9 mouse cellular contexts compared by ENCODE assay signal in the genomic region with DNA sequence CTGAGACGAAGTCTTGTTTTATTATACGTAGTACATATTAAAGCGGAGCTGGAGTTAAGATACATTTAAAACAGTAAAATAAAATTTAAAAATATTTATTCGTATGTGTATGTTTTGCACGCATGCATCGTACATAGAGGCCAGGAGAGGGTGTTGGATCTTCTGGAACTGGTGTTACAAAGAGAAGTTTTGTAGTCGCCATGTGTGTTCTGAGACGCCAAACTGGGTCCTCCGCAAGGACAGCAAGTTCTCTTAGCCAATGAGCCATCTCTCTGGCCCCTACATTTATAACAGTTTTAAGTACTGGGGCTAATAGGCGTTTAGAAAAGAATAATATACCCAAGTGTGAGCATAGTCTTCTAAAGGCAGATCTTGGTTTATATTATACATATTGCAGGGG. TPM values are rescaled to one million over a fixed set of nuclear protein-coding genes. Genes with fewer than 3 reads are reported as not detected.
DNase-seq lines count a peak whose midpoint lies in the region; ATAC-seq and TF ChIP-seq lines count a peak whose summit lies in the region.
"Had no signal": no experiment of that assay in that cellular context is flagged by ENCODE, and none has a peak within 500 bp of the region (broad histone marks: within the 10 kb centered on the region; RNA-seq: fewer than 3 reads in every experiment).

No protein-coding gene starts in this region.

- no peak for TF ChIP-seq EP300 in lung, postnatal 0 days (IDR thresholded peaks at IDR 0.05)

- 30% methylated on average over 10 of the region's 10 CpGs for WGBS in lung, postnatal 0 days
- WGBS in liver, embryonic 12.5 days (ENCODE audit: insufficient replicate concordance) = 36% methylated on average over 10 of the region's 10 CpGs

- no peak overlapping the region for H3K27ac ChIP-seq in lung, postnatal 0 days (ENCODE audit: low read length)
- H3K27ac ChIP-seq in liver, embryonic 12.5 days = no peak overlapping the region

- H3K9me3 ChIP-seq in lung, postnatal 0 days (ENCODE audit: low read length) = no peaks in the 10 kb centered on the region
- no peaks in the 10 kb centered on the region for H3K9me3 ChIP-seq in liver, embryonic 12.5 days (replicated peaks)

- no peak for ATAC-seq in lung, postnatal 0 days
- no peak for ATAC-seq in liver, embryonic 12.5 days

- H3K4me3 ChIP-seq in lung, postnatal 0 days (ENCODE audit: low read depth, low read length) = peak overlapping the region; percentile 59
- peak overlapping the region; percentile 60 for H3K4me3 ChIP-seq in liver, embryonic 12.5 days

- peak overlapping the region; percentile 68 for H3K4me2 ChIP-seq in lung, postnatal 0 days (replicated peaks; ENCODE audit: low read depth, low read length)
- H3K4me2 ChIP-seq in liver, embryonic 12.5 days = peak overlapping the region; percentile 72

- no peaks in the 10 kb centered on the region for H3K4me1 ChIP-seq in lung, postnatal 0 days (ENCODE audit: insufficient read depth, low read depth, low read length)
- no peaks in the 10 kb centered on the region for H3K4me1 ChIP-seq in liver, embryonic 12.5 days

- no peaks in the 10 kb centered on the region for H3K27me3 ChIP-seq in lung, postnatal 0 days (replicated peaks; ENCODE audit: insufficient read depth, low read length)
- H3K27me3 ChIP-seq in liver, embryonic 12.5 days (replicated peaks) = no peaks in the 10 kb centered on the region; the same call in 1 of the 2 replicates

- no peak for TF ChIP-seq CTCF in lung, postnatal 0 days (IDR thresholded peaks at IDR 0.05)

- no peaks in the 10 kb centered on the region for H3K36me3 ChIP-seq in lung, postnatal 0 days (ENCODE audit: insufficient read depth, low read length)
- no peaks in the 10 kb centered on the region for H3K36me3 ChIP-seq in liver, embryonic 12.5 days

- H3K9ac ChIP-seq in lung, postnatal 0 days (replicated peaks; ENCODE audit: low read depth) = 0 out of 2 replicates have a peak overlapping the region, but pooled peaks have one; percentile 39
- peak overlapping the region; percentile 55; the same call in 1 of the 2 replicates for H3K9ac ChIP-seq in liver, embryonic 12.5 days

- peak; percentile 55 for DNase-seq in cerebellum, adult 9-10 months
- DNase-seq in cerebellum, adult 9-11 months = no peak
- DNase-seq in lung, postnatal 0 days (ENCODE audit: low spot score) = no peak
- no peak for DNase-seq in lung, postnatal 4 days
- no peak for DNase-seq in adipocyte (ENCODE audit: low spot score)
- no peak for DNase-seq in thymus, postnatal 10 days (ENCODE audit: low spot score in 2 of 2)
- DNase-seq in kidney, postnatal 14 days = no peak

RNA-seq across cellular contexts. Expression of a gene that starts 0.6 kb away (rescaled TPM):
- 0.18 and 0.21 TPM in 2 replicates for polyA plus RNA-seq in lung, postnatal 0 days (2015; fragmentation: Nextera tagmentation; extraction: Ambion mirVana)
- polyA plus RNA-seq in liver, embryonic 12.5 days (2016; fragmentation: Nextera tagmentation; extraction: Ambion mirVana) = 0.50 and 0.57 TPM in 2 replicates
- polyA plus RNA-seq: small intestine, adult 2 months had no signal

RNA-seq across cellular contexts. Expression of a gene that starts 13.0 kb away (rescaled TPM):
- polyA plus RNA-seq in lung, postnatal 0 days (2015; fragmentation: Nextera tagmentation; extraction: Ambion mirVana) = 2.8 and 4.0 TPM in 2 replicates
- polyA plus RNA-seq in liver, embryonic 12.5 days (2016; fragmentation: Nextera tagmentation; extraction: Ambion mirVana) = 1.6 and 2.1 TPM in 2 replicates

RNA-seq across cellular contexts. Expression of a gene that starts 19.0 kb away (rescaled TPM):
- polyA plus RNA-seq in lung, postnatal 0 days (2015; fragmentation: Nextera tagmentation; extraction: Ambion mirVana) = 1.6 and 2.5 TPM in 2 replicates
- polyA plus RNA-seq in liver, embryonic 12.5 days (2016; fragmentation: Nextera tagmentation; extraction: Ambion mirVana) = 1.3 TPM in 2 replicates

RNA-seq across cellular contexts. Expression of a gene that starts 39.0 kb away (rescaled TPM):
- polyA plus RNA-seq in lung, postnatal 0 days (2015; fragmentation: Nextera tagmentation; extraction: Ambion mirVana) = 5.0 and 5.3 TPM in 2 replicates
- polyA plus RNA-seq in liver, embryonic 12.5 days (2016; fragmentation: Nextera tagmentation; extraction: Ambion mirVana) = 1.7 TPM in 2 replicates

RNA-seq across cellular contexts. Expression of a gene that starts 54.4 kb away (rescaled TPM):
- polyA plus RNA-seq in lung, postnatal 0 days (2015; fragmentation: Nextera tagmentation; extraction: Ambion mirVana) = not detected in 2 replicates
- polyA plus RNA-seq in liver, embryonic 12.5 days (2016; fragmentation: Nextera tagmentation; extraction: Ambion mirVana) = 0.10 TPM in 1 of 2 replicates, not detected in the other
- polyA plus RNA-seq: small intestine, adult 2 months had no signal
